Mouse (Mus musculus) embryo, embryonic 10 days (tissue): Measurements from ENCODE around the gene Hs2st1.
A peak's percentile ranks its signal among the peaks of the same experiment; 100 is the strongest.

Source experiments
- DNase-seq: peaks from one replicate; pipeline ENCODE4 v3.0.0-alpha.2; 2015; ENCODE audit warnings: low spot score

Hs2st1 gene

GRCm38 (mm10) chr3:144384648-144385047 lies 185.3 kb downstream of the Hs2st1 start:
- DNase-seq = no peak

- no peak for DNase-seq
Observed at GRCm38 (mm10) chr3:144381431-144381980, 188.5 kb downstream of the Hs2st1 start.

DNA sequence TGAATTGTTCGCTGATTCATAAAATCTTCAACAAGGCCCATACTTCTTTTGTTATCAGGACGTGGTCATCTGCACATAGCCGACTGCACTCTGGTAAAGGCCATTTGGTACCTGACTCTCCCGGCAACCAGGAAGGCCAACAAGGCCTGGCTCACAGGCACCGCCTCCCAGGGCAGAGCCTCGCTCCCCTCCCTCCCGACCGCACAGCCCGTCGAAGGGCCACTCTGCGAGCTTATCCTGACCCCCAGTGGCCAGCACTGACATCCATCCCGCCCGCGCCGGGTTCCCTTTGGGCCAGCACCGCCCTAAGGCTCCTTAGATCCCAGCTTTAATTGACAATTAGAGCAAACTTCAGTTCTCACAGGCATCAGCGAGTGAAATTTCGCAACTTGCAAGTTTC lies 189.1 kb downstream of the Hs2st1 start:
- DNase-seq = peak; percentile 93

- no peak for DNase-seq
Observed at GRCm38 (mm10) chr3:144379801-144380200, 190.2 kb downstream of the Hs2st1 start.
